Mouse (Mus musculus): ENCODE measurements at regions not wholly inside any gene's neighbourhood (a gene's known extent, or its start where the extent isn't known, plus 50 kb on each side); places are given as distances from the start of the nearest gene placed in this dataset.

- 81% methylated on average over 1 of the region's 1 CpGs for WGBS
- no peak for DNase-seq (ENCODE audit: low spot score)
- Histone ChIP-seq H3K27ac (replicated peaks) (no peak overlapping the region), H3K9me3 (no peaks in the 10 kb centered on the region), H3K27me3 (replicated peaks; ENCODE audit: low read depth, poor library complexity, severe bottlenecking) (no peaks in the 10 kb centered on the region), H3K4me3 (no peak overlapping the region), H3K4me1 (no peaks in the 10 kb centered on the region), H3K36me3 (replicated peaks) (no peaks in the 10 kb centered on the region)
Observed at GRCm38 (mm10) chr16:97278913-97279312, 77.6 kb upstream of the Bace2 start.

- no peaks in the 10 kb centered on the region for H3K4me1 ChIP-seq
- 86% methylated on average over 7 of the region's 7 CpGs for WGBS
Observed at GRCm38 (mm10) chr16:97281615-97282110, 74.9 kb upstream of the Bace2 start.

GRCm38 (mm10) chr16:97282943-97283342, 73.6 kb upstream of the Bace2 start:
- DNase-seq (ENCODE audit: low spot score), result no peak
- H3K9me3 ChIP-seq, result no peaks in the 10 kb centered on the region
- no peaks in the 10 kb centered on the region for H3K36me3 ChIP-seq (replicated peaks)
- H3K4me3 ChIP-seq, result no peak overlapping the region
- H3K4me1 ChIP-seq, result no peaks in the 10 kb centered on the region
- no peak overlapping the region for H3K27ac ChIP-seq (replicated peaks)
- 84% methylated on average over 9 of the region's 9 CpGs for WGBS
- no peaks in the 10 kb centered on the region for H3K27me3 ChIP-seq (replicated peaks; ENCODE audit: low read depth, poor library complexity, severe bottlenecking)

More at GRCm38 (mm10) chr16:97281615-97282110, 74.9 kb upstream of the Bace2 start:
- no peaks in the 10 kb centered on the region for H3K9me3 ChIP-seq
- DNase-seq (ENCODE audit: low spot score), result no peak
- H3K27ac ChIP-seq (replicated peaks), result no peak overlapping the region
- no peak overlapping the region for H3K4me3 ChIP-seq
- no peaks in the 10 kb centered on the region for H3K36me3 ChIP-seq (replicated peaks)
- no peaks in the 10 kb centered on the region for H3K27me3 ChIP-seq (replicated peaks; ENCODE audit: low read depth, poor library complexity, severe bottlenecking)

- 85% methylated on average over 8 of the region's 8 CpGs for whole genome bisulfite sequencing
- Histone ChIP-seq H3K27me3 (replicated peaks; ENCODE audit: low read depth, poor library complexity, severe bottlenecking) (no peaks in the 10 kb centered on the region), H3K4me1 (peaks cover 5% of the 10 kb centered on the region; the same call in 1 of the 2 replicates), H3K36me3 (replicated peaks) (no peaks in the 10 kb centered on the region), H3K27ac (replicated peaks) (no peak overlapping the region), H3K4me3 (no peak overlapping the region), H3K9me3 (no peaks in the 10 kb centered on the region)
- no peak for DNase-seq (ENCODE audit: low spot score)
Observed at GRCm38 (mm10) chr16:97285886-97286447, 70.6 kb upstream of the Bace2 start.

GRCm38 (mm10) chr16:97286717-97287116, 69.8 kb upstream of the Bace2 start:
- peak; percentile 22 for DNase-seq (ENCODE audit: low spot score)
- Histone ChIP-seq H3K27me3 (replicated peaks; ENCODE audit: low read depth, poor library complexity, severe bottlenecking) (no peaks in the 10 kb centered on the region), H3K9me3 (no peaks in the 10 kb centered on the region), H3K36me3 (replicated peaks) (no peaks in the 10 kb centered on the region), H3K4me1 (peaks cover 5% of the 10 kb centered on the region; the same call in 1 of the 2 replicates), H3K27ac (replicated peaks) (no peak overlapping the region), H3K4me3 (no peak overlapping the region)
- WGBS, result 47% methylated on average over 3 of the region's 3 CpGs

- H3K4me3 ChIP-seq, result no peak overlapping the region
- H3K27ac ChIP-seq (replicated peaks), result no peak overlapping the region
- no peaks in the 10 kb centered on the region for H3K9me3 ChIP-seq
- no peaks in the 10 kb centered on the region for H3K27me3 ChIP-seq (replicated peaks; ENCODE audit: low read depth, poor library complexity, severe bottlenecking)
- WGBS, result 55% methylated on average over 8 of the region's 8 CpGs
- no peaks in the 10 kb centered on the region for H3K36me3 ChIP-seq (replicated peaks)
- H3K4me1 ChIP-seq, result peaks cover 20% of the 10 kb centered on the region
- no peak for DNase-seq (ENCODE audit: low spot score)
Observed at GRCm38 (mm10) chr16:97288634-97289033, 67.9 kb upstream of the Bace2 start.

DNA sequence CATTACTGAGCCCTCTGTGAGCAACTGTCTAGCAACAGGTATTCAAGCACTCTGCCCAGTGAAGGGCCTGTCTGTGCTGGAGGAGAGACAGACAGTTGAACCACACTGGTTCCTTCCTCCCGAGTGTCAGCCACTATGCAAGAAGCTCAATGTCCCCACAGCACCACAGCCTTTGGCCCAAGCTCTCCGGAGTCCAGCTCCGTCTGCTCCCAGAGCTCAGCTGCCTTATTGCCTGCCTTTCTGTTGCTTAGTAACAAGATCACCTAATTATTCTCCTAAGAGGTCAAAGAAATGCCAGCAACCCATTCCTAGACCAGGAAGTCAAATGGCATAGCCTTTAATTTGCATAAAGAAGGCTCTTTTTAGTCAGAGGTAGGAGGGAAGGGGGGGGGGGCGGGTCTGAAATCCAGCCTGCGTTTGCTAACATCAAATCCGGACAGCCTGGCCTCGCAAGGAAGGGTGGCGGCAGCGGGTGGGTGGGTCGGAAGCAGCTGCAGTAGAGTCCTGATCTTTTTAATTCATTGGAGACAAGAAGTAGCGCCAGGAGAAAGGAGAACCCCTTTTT, 64.0 kb upstream of the Bace2 start:
- Histone ChIP-seq H3K4me1 (peaks cover 20% of the 10 kb centered on the region), H3K27me3 (replicated peaks; ENCODE audit: low read depth, poor library complexity, severe bottlenecking) (no peaks in the 10 kb centered on the region), H3K36me3 (replicated peaks) (no peaks in the 10 kb centered on the region), H3K4me3 (peak overlapping the region; percentile 48), H3K27ac (replicated peaks) (peak overlapping the region; percentile 68), H3K9me3 (no peaks in the 10 kb centered on the region)
- 5% methylated on average over 11 of the region's 11 CpGs for WGBS
- DNase-seq (ENCODE audit: low spot score), result peak; percentile 62

GRCm38 (mm10) chr16:97293273-97293672, 63.3 kb upstream of the Bace2 start:
- Histone ChIP-seq H3K27me3 (replicated peaks; ENCODE audit: low read depth, poor library complexity, severe bottlenecking) (no peaks in the 10 kb centered on the region), H3K4me3 (peak overlapping the region; percentile 48), H3K9me3 (no peaks in the 10 kb centered on the region), H3K4me1 (peaks cover 20% of the 10 kb centered on the region), H3K36me3 (replicated peaks) (no peaks in the 10 kb centered on the region), H3K27ac (replicated peaks) (peak overlapping the region; percentile 68)
- peak; percentile 84 for DNase-seq (ENCODE audit: low spot score)
- 7% methylated on average over 4 of the region's 4 CpGs for WGBS

- peaks cover 15% of the 10 kb centered on the region for H3K4me1 ChIP-seq
- H3K27me3 ChIP-seq (replicated peaks; ENCODE audit: low read depth, poor library complexity, severe bottlenecking), result no peaks in the 10 kb centered on the region
- no peak overlapping the region for H3K4me3 ChIP-seq
- DNase-seq (ENCODE audit: low spot score), result no peak
- WGBS, result 73% methylated on average over 3 of the region's 3 CpGs
- no peaks in the 10 kb centered on the region for H3K36me3 ChIP-seq (replicated peaks)
- no peaks in the 10 kb centered on the region for H3K9me3 ChIP-seq
- no peak overlapping the region for H3K27ac ChIP-seq (replicated peaks)
Observed at GRCm38 (mm10) chr16:97297140-97297539, 59.4 kb upstream of the Bace2 start.

- no peaks in the 10 kb centered on the region for H3K9me3 ChIP-seq
- 0 out of 2 replicates have a peak, but pooled peaks cover 5% of the 10 kb centered on the region for H3K4me1 ChIP-seq
- WGBS, result 72% methylated on average over 5 of the region's 5 CpGs
- no peaks in the 10 kb centered on the region for H3K36me3 ChIP-seq (replicated peaks)
- DNase-seq (ENCODE audit: low spot score), result no peak
- no peaks in the 10 kb centered on the region for H3K27me3 ChIP-seq (replicated peaks; ENCODE audit: low read depth, poor library complexity, severe bottlenecking)
- no peak overlapping the region for H3K4me3 ChIP-seq
- no peak overlapping the region for H3K27ac ChIP-seq (replicated peaks)
Observed at GRCm38 (mm10) chr16:97304156-97304735, 52.3 kb upstream of the Bace2 start.

Measured in embryonic facial prominence, embryonic 10.5 days (tissue).